Mouse (Mus musculus) NIH3T3 (cell line): ENCODE results near the gene Ctnnd2.

Source experiments
- DNase-seq: peaks from one replicate; pipeline ENCODE4 v3.0.0-alpha.2; 2012; ENCODE audit warnings: low read depth

Gene Ctnnd2

GRCm38 (mm10) chr15:30647679-30648311, 475.4 kb downstream of the Ctnnd2 start:
- DNase-seq: no peak

- no peak for DNase-seq
Observed at GRCm38 (mm10) chr15:30649964-30650363, 477.6 kb downstream of the Ctnnd2 start.

DNA sequence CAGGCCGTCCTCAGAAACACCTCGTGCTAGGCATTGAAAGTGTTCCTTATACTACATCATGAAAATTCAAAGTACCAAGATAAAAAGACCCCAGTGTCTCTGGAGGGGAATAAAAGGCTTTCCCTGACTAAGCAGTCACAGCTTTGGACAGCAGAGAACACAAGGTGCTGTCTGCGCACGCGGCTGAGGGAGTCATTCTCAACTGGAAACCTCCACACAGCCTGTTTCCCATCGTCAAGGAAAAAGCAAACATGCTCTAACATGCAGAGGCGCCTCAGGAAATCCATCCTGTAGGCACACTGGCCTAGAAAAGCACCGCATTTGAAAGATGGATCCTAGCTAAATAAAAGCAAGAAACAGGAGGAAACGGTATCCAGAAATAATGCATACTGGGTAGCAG, 483.0 kb downstream of the Ctnnd2 start:
- DNase-seq: no peak

DNA sequence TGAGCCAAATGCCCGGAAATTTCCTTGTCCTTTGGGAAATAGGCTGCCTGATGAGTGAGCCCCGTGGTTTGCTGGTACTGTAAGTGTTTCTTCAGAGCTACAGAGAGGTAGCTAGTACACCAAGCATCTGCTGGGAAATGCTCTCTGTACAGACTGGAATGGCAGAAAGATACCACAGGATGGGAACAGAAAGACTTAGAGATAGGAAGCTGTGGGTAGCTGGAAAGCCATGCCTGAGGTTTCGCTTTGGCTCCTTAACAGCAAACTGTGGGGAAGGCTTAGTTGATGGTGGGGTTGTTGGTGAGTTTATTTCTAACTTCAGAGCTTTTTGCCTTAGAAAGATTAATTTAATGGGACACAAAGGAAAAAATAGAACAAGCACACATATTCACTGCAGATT, 485.2 kb downstream of the Ctnnd2 start:
- DNase-seq: no peak

- DNase-seq: no peak
Observed at GRCm38 (mm10) chr15:30660539-30661149, 488.3 kb downstream of the Ctnnd2 start.

DNA sequence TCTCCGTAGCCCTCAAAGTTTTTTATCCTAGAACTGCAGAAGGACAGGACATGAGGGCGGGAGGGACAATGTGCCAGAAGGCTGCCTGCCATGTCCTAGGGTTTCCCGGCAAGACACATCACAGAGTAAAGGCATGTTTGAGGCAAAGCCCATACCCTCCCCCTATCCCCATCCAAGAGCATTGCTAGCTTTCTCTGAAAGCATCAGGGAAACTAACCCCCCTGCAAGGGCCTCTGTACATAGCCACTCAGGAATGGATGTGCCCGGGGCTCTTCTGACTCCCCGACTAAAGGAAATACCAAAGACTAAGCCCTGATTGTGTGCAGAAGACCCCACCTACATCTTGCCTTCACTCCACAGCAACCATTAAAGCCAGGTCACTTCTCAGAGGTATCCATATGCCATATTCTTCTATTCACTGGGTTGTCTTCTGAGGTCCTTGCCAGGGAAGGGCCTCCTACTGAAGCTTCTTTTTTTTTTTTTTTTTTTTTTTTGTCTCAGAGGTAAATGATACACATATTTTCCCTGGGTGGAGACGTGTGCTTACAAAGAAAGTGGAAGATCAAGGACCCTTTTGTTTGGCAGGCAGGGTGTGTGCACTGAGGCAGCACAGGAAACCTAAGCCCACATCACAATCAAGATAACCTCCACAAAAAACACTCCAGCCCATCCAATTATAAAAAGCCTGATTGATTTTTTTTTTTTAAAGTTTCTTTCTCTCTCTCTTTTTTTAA, 489.5 kb downstream of the Ctnnd2 start:
- DNase-seq: no peak

- DNase-seq: no peak
Observed at GRCm38 (mm10) chr15:30667819-30668587, 495.6 kb downstream of the Ctnnd2 start.

DNA sequence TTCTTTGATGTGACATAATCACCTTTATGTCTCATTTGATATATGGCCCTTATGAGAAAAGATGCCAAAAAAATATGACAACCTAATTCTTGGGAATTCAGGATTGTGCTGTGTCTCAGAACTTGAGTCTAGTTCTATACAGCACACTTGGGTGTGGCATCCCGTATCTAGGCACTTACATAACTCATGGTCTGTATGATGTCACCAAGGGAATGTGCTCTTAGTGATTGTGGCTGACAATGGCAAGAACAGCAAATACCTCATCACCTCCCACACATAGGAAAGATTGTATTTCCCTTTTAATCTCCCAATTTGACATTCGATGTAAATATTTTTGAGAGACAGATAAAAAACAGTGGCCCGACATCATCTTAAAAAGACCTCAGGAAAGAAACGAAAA, 509.5 kb downstream of the Ctnnd2 start:
- DNase-seq: no peak

DNA sequence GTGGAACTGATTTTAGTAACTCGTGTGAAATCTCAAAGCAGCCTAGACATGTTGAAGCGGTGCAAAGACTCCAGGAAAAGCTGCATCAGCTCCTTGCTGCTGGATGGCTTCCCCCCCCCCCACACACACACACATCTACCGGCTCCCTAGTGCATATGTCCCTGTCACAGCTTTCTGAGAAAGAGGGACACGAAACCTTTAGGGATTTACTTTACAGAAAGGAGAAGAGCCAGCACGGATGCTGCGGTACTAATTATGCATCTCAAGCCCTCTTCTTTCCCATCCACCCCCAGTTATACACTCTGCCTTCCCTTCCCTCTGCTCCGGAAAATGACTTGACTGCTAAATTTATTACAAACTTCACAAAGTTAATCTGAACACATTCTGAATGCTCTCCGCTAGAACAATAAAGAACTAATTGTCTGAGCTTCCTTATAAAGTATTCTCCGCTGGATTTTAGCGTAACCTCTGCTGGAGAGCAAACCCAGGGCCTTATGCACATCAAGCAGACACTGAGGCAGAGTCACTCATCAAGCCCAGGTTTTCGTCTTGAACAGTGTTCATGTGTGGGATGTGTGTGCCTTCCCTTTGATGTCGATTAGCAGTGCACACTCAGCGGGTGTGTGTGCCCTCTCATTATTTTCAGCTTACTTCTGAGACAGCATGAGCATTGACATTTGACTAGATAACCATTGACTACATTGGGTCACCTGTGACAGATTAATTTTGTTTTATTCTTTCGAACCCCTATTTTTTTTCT, 510.1 kb downstream of the Ctnnd2 start:
- DNase-seq: no peak

GRCm38 (mm10) chr15:30686206-30687101, 514.1 kb downstream of the Ctnnd2 start:
- DNase-seq: no peak

DNA sequence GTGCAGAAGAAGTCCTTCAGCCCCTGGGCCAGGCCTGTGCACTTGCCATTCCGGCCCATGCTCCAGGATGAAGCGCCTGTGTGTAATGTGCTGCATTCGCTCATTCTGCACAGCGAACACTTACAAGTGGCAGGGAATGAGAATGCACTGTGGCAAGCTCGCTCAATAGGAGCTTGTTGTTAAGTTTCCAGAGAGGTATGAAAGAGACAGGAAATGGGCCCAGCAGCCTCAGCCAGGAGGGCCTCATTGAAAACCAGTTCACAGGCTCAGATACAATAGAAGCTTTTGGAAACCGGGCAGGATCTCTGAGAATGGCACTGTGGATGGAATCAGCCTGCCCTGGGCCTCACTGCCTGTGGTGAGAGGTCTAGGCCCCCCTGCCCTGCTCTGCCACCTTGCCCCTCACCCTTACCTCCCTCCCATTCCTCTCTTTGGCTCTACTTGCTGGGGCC, 521.4 kb downstream of the Ctnnd2 start:
- no peak for DNase-seq

GRCm38 (mm10) chr15:30694286-30694685, 521.9 kb downstream of the Ctnnd2 start:
- no peak for DNase-seq

GRCm38 (mm10) chr15:30695859-30696258, 523.5 kb downstream of the Ctnnd2 start:
- no peak for DNase-seq

GRCm38 (mm10) chr15:30697356-30697755, 525.0 kb downstream of the Ctnnd2 start:
- DNase-seq: no peak

GRCm38 (mm10) chr15:30700762-30701161, 528.4 kb downstream of the Ctnnd2 start:
- DNase-seq: no peak

- no peak for DNase-seq
Observed at GRCm38 (mm10) chr15:30701592-30701991, 529.2 kb downstream of the Ctnnd2 start.

DNA sequence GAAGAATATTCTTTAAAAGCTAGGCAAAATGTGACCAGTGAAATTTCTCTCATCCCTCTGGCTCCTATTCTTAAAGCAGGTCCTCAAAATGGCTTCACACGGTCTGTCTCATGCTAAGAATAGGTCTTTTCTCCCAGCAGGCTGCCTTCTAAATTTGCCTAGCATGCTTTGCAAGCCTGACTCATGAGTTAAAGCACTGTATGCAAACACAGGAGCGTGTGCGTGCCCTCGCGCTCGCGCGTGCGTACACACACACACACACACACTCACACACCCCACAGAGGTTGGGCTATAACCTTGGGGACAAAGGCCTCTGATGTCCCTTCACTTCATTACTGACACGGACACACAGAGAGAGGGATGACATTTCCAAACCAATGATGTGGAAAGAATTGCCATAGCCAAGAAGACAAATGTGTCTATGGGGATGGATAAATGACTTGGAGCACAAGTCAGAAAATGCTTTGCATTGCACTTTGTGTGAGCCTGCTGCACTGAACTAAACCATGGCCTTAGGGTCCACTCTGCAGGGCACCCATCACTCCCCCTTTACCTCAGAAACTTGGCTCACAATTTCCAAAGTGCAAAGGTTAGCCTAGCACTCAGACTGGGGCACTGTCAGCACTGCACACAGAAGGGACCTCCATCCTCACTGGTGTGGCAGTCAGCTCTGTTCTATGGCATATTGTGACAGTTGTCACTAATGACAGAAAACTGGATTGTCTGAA, 536.8 kb downstream of the Ctnnd2 start:
- no peak for DNase-seq

DNA sequence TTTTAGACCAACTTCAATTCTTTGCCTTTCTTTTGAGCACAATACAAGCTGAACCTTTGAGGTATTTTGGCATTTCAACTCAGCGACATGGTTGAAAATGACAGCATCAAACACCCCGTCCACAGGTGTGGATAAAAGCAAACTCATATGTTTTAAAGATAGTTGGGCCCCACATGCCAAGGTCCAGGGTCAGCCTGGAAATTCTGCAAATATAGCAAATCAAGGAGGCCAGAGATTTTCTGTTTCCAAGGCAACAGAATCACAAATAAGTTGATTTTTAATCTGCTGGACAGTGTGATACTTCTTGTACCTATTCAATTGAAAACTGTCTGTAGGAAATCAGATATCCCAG, 537.3 kb downstream of the Ctnnd2 start:
- DNase-seq: no peak

DNA sequence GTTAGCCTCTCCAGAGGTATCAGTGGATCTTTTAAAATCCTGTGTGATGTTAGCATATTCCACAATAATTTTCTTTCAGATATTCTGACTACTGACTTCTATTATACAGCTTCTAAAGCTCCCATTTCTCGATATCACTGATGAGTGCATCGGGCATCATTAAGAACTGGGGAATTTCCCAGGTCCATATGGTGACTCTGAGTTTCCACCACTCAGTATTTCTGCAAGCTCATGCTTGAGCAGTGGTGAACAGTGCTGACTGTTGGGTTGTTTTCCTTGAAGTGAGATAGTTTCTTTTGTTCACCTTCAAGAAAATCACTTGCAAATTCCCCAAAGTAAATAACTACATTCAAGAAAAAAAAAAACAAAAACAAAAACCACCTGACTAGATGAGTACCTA, 542.4 kb downstream of the Ctnnd2 start:
- DNase-seq: no peak

DNA sequence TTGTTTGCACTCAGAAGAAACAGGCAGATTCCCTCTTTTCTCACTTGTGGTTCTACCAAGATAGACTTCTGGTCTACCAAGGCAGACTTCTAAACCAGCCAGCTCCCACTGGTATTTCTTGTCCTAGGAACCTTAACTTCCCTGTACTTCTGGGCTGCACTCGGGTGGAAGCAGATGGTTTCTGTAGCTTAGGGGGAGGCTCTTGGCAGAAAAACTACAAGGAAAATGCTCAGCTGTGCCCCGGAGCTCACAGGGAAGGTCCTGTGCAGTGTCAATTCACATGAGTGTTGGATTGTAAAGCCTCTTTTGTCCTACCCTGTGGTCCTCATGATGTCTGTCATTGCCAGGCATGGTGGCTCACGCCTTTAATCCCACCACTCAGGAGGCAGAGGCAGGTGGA, 546.4 kb downstream of the Ctnnd2 start:
- DNase-seq: no peak
